Mouse (Mus musculus): ENCODE measurements around the gene Prlr. TPM values are rescaled to one million over a fixed set of nuclear protein-coding genes. Genes with fewer than 3 reads are reported as not detected.

Prlr gene
- total and polyA plus RNA-seq, 3 experiments, result 0.16 TPM; not detected in 2

DNA sequence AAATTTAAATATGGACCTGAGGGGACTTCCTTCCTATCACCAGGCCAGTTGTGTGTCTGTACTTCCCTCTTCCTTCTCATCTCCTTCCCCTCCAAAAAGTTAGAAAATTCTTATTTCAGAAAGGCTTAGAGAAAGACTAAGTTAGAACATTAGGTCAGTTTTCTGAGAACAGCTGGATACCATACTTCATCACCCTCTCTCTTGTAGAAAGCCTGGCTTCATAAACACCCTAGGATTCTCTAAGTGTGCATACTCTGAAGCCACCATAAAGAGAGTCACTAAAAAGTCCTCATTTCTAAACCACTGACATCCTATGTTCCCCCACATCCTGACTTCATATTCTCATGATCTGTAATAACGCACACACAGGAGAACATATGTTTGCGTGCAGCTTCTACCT, 85.2 kb downstream of the Prlr start:
- ATAC-seq (ENCODE audit: extremely low read depth, insufficient number of reproducible peaks, low FRiP score, poor library complexity, severe bottlenecking), result no peak
- no peaks in the 10 kb centered on the region for H3K4me1 ChIP-seq (ENCODE audit: insufficient read depth, low read depth, low read length)

DNA sequence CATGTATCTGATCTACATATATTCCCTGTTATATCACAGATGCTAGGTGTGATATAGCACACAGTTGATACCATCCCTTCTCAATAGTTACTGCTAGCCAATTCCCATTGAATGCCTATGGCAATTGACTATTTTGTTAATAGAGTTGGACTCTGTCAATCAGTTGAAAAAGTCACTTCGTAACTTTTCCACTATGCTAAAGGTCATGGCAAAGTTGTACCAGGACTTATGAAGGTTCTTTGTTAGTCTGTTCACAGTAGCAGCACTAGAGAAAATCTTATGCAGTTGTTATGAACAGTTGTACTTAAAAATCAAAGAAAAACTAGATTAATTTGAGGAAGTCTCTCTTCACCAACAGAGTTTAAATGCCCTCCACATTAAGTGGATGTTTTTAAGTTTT, 85.6 kb downstream of the Prlr start:
- DNase-seq (ENCODE audit: low spot score) (no peak), ATAC-seq (ENCODE audit: extremely low read depth, insufficient number of reproducible peaks, low FRiP score, poor library complexity, severe bottlenecking) (no peak)
- no peaks in the 10 kb centered on the region for H3K36me3 ChIP-seq (replicated peaks)
- no peak for TF ChIP-seq POLR2AphosphoS5 (IDR thresholded peaks at IDR 0.05; ENCODE audit: insufficient replicate concordance, low read depth, low read length)
- TF ChIP-seq GATA2 (IDR thresholded peaks at IDR 0.05; ENCODE audit: borderline replicate concordance, low read depth, low read length), result no peak
- no peak for TF ChIP-seq CTCF (IDR thresholded peaks at IDR 0.05; ENCODE audit: low read depth, low read length)
- no peak for TF ChIP-seq GATA1 (IDR thresholded peaks at IDR 0.05; ENCODE audit: borderline replicate concordance, low read length)
- TF ChIP-seq TAL1 (conservative IDR thresholded peaks at IDR 0.05; ENCODE audit: low read depth, low read length), result no peak
- no peaks in the 10 kb centered on the region for H3K4me1 ChIP-seq (ENCODE audit: insufficient read depth, low read depth, low read length)
- H3K4me3 ChIP-seq (ENCODE audit: low read depth, low read length), result no peak overlapping the region
- H3K9me3 ChIP-seq (replicated peaks), result no peaks in the 10 kb centered on the region
- H3K27me3 ChIP-seq (ENCODE audit: insufficient read depth, low read length), result no peaks in the 10 kb centered on the region

More for the DNA sequence above, 85.2 kb downstream of the Prlr start:
- no peak for TF ChIP-seq GATA1 (IDR thresholded peaks at IDR 0.05; ENCODE audit: borderline replicate concordance, low read length)
- no peak for TF ChIP-seq TAL1 (conservative IDR thresholded peaks at IDR 0.05; ENCODE audit: low read depth, low read length)
- TF ChIP-seq GATA2 (IDR thresholded peaks at IDR 0.05; ENCODE audit: borderline replicate concordance, low read depth, low read length), result no peak
- no peak for TF ChIP-seq POLR2AphosphoS5 (IDR thresholded peaks at IDR 0.05; ENCODE audit: insufficient replicate concordance, low read depth, low read length)
- no peak for TF ChIP-seq CTCF (IDR thresholded peaks at IDR 0.05; ENCODE audit: low read depth, low read length)
- no peak for DNase-seq (ENCODE audit: low spot score)
- Histone ChIP-seq H3K36me3 (replicated peaks) (no peaks in the 10 kb centered on the region), H3K4me3 (ENCODE audit: low read depth, low read length) (no peak overlapping the region), H3K9me3 (replicated peaks) (no peaks in the 10 kb centered on the region), H3K27me3 (ENCODE audit: insufficient read depth, low read length) (no peaks in the 10 kb centered on the region)

- TF ChIP-seq POLR2AphosphoS5 (IDR thresholded peaks at IDR 0.05; ENCODE audit: insufficient replicate concordance, low read depth, low read length), result no peak
- no peak for TF ChIP-seq GATA2 (IDR thresholded peaks at IDR 0.05; ENCODE audit: borderline replicate concordance, low read depth, low read length)
- no peak for ATAC-seq (ENCODE audit: extremely low read depth, insufficient number of reproducible peaks, low FRiP score, poor library complexity, severe bottlenecking)
- H3K27me3 ChIP-seq (ENCODE audit: insufficient read depth, low read length), result no peaks in the 10 kb centered on the region
Observed at GRCm38 (mm10) chr15:10263420-10263819, 86.4 kb downstream of the Prlr start.

DNA sequence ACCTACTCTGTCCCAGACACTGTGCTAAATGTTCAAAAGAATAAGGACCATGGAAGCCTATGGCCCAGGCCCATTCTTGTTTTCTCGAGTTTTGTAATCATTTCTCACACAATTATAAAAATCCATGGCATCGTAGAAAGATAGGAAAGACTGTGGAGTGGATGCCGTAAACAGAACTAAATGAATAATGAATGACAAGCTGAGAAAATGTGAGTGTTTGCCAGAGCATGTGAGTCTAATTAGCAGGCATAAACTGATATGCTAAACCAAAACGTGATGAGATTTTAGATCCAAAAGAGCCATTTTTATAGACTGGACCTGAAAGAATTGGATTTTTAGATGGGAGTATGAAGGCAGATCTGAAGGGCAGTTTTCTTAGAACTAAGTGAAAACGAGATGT, 87.8 kb downstream of the Prlr start:
- TF ChIP-seq CTCF (IDR thresholded peaks at IDR 0.05; ENCODE audit: low read depth, low read length) (no peak), GATA2 (IDR thresholded peaks at IDR 0.05; ENCODE audit: borderline replicate concordance, low read depth, low read length) (no peak)
- H3K9me3 ChIP-seq (replicated peaks), result no peaks in the 10 kb centered on the region
- no peaks in the 10 kb centered on the region for H3K27me3 ChIP-seq (ENCODE audit: insufficient read depth, low read length)

More at GRCm38 (mm10) chr15:10263420-10263819, 86.4 kb downstream of the Prlr start:
- Histone ChIP-seq H3K4me1 (ENCODE audit: insufficient read depth, low read depth, low read length) (no peaks in the 10 kb centered on the region), H3K9me3 (replicated peaks) (no peaks in the 10 kb centered on the region), H3K36me3 (replicated peaks) (no peaks in the 10 kb centered on the region), H3K4me3 (ENCODE audit: low read depth, low read length) (no peak overlapping the region)
- DNase-seq (ENCODE audit: low spot score), result no peak

DNA sequence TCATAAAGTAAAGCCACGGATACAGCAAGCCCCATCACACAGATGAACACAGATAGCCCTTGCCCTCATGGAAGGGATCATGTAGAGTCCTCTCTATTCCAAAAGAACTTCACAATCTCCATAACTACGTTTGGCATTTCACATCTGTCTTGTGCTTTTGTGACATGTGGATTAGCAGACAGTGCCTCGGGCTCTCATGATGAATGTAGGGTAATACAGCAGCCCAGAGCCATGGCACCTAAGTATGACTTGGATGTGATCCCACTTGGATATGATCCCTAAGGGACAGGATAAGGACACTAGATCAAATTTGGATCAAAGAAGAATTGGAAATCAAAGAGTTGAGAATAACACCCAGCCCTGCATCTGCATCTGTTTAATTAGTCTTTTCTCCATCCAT, 90.2 kb downstream of the Prlr start:
- no peaks in the 10 kb centered on the region for H3K36me3 ChIP-seq (replicated peaks)
- no peaks in the 10 kb centered on the region for H3K27me3 ChIP-seq (ENCODE audit: insufficient read depth, low read length)
- ATAC-seq (ENCODE audit: extremely low read depth, insufficient number of reproducible peaks, low FRiP score, poor library complexity, severe bottlenecking), result no peak
- no peak for TF ChIP-seq GATA2 (IDR thresholded peaks at IDR 0.05; ENCODE audit: borderline replicate concordance, low read depth, low read length)
- TF ChIP-seq GATA1 (IDR thresholded peaks at IDR 0.05; ENCODE audit: borderline replicate concordance, low read length), result no peak
- TF ChIP-seq TAL1 (conservative IDR thresholded peaks at IDR 0.05; ENCODE audit: low read depth, low read length), result no peak
- no peak for TF ChIP-seq CTCF (IDR thresholded peaks at IDR 0.05; ENCODE audit: low read depth, low read length)
- TF ChIP-seq POLR2AphosphoS5 (IDR thresholded peaks at IDR 0.05; ENCODE audit: insufficient replicate concordance, low read depth, low read length), result no peak
- no peak overlapping the region for H3K4me3 ChIP-seq (ENCODE audit: low read depth, low read length)
- H3K4me1 ChIP-seq (ENCODE audit: insufficient read depth, low read depth, low read length), result no peaks in the 10 kb centered on the region
- no peaks in the 10 kb centered on the region for H3K9me3 ChIP-seq (replicated peaks)
- DNase-seq (ENCODE audit: low spot score), result no peak

More for the DNA sequence above, 87.8 kb downstream of the Prlr start:
- Histone ChIP-seq H3K4me3 (ENCODE audit: low read depth, low read length) (no peak overlapping the region), H3K36me3 (replicated peaks) (no peaks in the 10 kb centered on the region), H3K4me1 (ENCODE audit: insufficient read depth, low read depth, low read length) (no peaks in the 10 kb centered on the region)
- DNase-seq (ENCODE audit: low spot score) (no peak), ATAC-seq (ENCODE audit: extremely low read depth, insufficient number of reproducible peaks, low FRiP score, poor library complexity, severe bottlenecking) (no peak)

DNA sequence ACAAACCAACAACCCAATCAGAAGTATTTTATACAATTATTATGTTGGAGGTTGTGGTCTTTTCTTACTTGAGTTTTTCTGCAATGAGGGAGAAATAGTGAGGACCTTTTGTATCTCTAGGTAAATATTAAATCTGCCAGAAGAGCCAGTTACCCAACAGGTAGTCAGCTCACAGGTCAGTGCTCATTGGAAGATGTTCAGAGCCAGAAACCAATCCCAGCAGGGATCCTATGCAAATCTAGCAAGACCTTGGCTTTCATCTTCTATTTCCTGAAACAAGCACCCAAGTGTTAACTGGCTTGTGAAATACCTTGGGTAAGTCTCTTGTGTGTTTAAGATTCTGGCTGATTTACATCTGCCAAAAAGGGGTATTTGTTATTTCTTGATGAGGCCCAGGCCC, 99.3 kb downstream of the Prlr start:
- no peak for DNase-seq (ENCODE audit: low spot score)
- no peaks in the 10 kb centered on the region for H3K9me3 ChIP-seq (replicated peaks)
- no peaks in the 10 kb centered on the region for H3K36me3 ChIP-seq (replicated peaks)
- no peaks in the 10 kb centered on the region for H3K4me1 ChIP-seq (ENCODE audit: insufficient read depth, low read depth, low read length)
- ATAC-seq (ENCODE audit: extremely low read depth, insufficient number of reproducible peaks, low FRiP score, poor library complexity, severe bottlenecking), result no peak
- H3K4me3 ChIP-seq (ENCODE audit: low read depth, low read length), result no peak overlapping the region
- H3K27me3 ChIP-seq (ENCODE audit: insufficient read depth, low read length), result no peaks in the 10 kb centered on the region
- TF ChIP-seq CTCF (IDR thresholded peaks at IDR 0.05; ENCODE audit: low read depth, low read length) (no peak), GATA1 (IDR thresholded peaks at IDR 0.05; ENCODE audit: borderline replicate concordance, low read length) (no peak), POLR2AphosphoS5 (IDR thresholded peaks at IDR 0.05; ENCODE audit: insufficient replicate concordance, low read depth, low read length) (no peak), TAL1 (conservative IDR thresholded peaks at IDR 0.05; ENCODE audit: low read depth, low read length) (no peak), GATA2 (IDR thresholded peaks at IDR 0.05; ENCODE audit: borderline replicate concordance, low read depth, low read length) (no peak)

DNA sequence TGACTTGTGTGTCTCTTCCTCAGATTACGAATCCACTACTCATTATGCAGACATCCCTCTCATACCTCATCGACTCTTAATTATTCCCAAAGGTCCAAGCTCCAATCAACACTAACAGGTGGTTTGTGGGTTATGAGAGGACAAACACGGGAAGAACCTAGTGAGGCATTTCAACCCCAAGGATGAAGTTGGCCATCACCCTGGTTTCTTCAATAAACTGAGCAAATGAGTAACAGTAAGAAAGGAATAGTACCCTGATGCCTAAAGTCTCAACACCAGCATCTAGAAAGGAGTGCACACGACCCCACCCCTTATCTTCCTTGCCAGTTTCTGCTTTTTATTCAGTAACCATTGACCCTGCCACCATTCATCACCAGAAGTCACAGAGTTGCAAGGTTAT, 100.4 kb downstream of the Prlr start:
- ATAC-seq (ENCODE audit: extremely low read depth, insufficient number of reproducible peaks, low FRiP score, poor library complexity, severe bottlenecking), result no peak
- no peaks in the 10 kb centered on the region for H3K36me3 ChIP-seq (replicated peaks)

More for the DNA sequence above, 100.4 kb downstream of the Prlr start:
- TF ChIP-seq GATA1 (IDR thresholded peaks at IDR 0.05; ENCODE audit: borderline replicate concordance, low read length), result no peak
- no peak for TF ChIP-seq POLR2AphosphoS5 (IDR thresholded peaks at IDR 0.05; ENCODE audit: insufficient replicate concordance, low read depth, low read length)
- TF ChIP-seq CTCF (IDR thresholded peaks at IDR 0.05; ENCODE audit: low read depth, low read length), result no peak
- no peak for DNase-seq (ENCODE audit: low spot score)
- H3K27me3 ChIP-seq (ENCODE audit: insufficient read depth, low read length), result no peaks in the 10 kb centered on the region
- no peak overlapping the region for H3K4me3 ChIP-seq (ENCODE audit: low read depth, low read length)
- no peaks in the 10 kb centered on the region for H3K4me1 ChIP-seq (ENCODE audit: insufficient read depth, low read depth, low read length)
- no peaks in the 10 kb centered on the region for H3K9me3 ChIP-seq (replicated peaks)

Data from G1E (cell line).